Mouse (Mus musculus): ENCODE data around the gene 4930558K02Rik. TPM values are rescaled to one million over a fixed set of nuclear protein-coding genes. Genes with fewer than 3 reads are reported as not detected.

Gene 4930558K02Rik
- total RNA-seq, 2 experiments from 2014 or later = not detected

- intact Hi-C loops (cut with DNase I) = no loop called here
- no peak for DNase-seq (ENCODE audit: low spot score)
Measured at GRCm38 (mm10) chr1:161957964-161958950, 21.2 kb downstream of the 4930558K02Rik start.

DNA sequence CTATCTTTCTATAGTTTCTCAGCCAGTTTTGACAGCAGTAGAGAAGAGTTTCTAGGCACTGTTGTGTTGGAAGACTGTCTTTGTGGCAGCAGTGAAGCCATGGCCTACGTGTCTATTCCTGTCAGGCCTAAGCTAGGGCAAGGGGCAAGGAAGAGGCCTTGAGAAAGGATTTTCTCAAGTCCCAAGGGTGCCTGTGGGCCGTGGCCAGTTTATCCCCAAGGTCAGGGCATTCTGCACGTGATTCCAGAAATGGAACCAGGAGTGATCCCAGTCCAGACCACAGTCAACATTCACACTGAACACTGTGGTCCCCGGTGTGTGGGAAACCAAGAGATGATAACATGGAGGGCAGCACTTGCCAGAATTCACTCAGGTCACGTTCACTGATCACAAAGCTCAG lies 23.6 kb downstream of the 4930558K02Rik start:
- DNase-seq (ENCODE audit: low spot score) = no peak

DNA sequence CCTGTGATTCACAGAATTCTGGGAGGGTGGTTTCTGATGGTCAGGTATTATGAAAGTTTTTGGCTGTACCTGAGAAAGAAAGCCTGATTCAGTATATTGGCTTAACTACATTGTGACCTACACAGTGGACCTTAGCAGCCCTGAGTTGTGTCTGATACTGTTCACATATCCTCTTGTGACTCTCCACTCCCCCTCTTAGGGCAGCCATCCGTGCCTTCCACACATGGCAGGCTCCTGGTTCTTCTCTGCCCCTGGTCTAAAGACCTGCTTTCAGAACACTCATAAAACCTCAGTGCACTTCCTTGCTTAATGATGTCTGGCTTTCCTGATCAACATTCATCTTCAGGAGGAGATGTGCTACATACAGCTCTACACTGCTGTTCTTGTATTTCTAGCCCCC lies 26.8 kb downstream of the 4930558K02Rik start:
- intact Hi-C loops (cut with DNase I) = no loop called here
- no peak for DNase-seq (ENCODE audit: low spot score)

More for the DNA sequence above, 23.6 kb downstream of the 4930558K02Rik start:
- intact Hi-C loops (cut with DNase I) = no loop called here

DNA sequence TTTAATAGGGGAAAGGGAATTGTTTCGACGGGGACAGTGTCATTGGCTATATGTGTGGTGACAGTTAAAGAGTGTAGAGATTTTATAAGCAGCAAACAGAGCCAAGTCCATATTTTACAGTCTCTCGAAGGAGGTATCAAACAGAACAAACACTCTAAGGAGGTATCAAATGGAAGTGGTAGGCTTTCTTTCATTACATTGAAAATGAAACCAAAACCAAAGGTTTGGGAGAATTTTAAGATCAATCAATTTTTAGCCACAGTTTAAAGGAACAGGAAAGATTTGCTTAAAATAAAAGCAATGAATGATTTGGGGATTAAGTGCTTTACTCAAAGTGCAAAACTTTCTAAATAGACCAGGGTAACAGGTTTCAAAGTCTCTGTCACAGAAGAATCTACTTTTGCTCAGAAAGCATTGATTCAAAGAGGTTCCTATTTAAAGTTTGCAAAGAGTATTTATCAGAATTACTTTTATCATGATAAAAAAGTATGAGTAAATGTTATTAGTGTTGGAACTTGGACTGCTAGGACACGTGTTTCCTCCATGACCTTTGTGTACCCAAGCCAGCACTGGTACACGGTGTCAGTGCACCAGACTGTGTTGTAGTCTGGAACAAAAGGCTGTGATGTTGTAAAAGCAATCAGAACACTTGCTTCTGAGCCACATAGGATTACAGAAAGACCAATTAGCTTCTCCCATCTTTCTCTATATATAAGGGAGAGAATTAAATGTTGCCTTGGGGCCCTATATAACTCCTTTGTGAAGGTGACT lies 28.2 kb downstream of the 4930558K02Rik start:
- DNase-seq (ENCODE audit: low spot score) = no peak
- intact Hi-C loops (cut with DNase I) = no loop called here

GRCm38 (mm10) chr1:161942082-161942481 lies 37.4 kb downstream of the 4930558K02Rik start:
- DNase-seq (ENCODE audit: low spot score) = no peak
- intact Hi-C loops (cut with DNase I) = no loop called here

- no peak for DNase-seq (ENCODE audit: low spot score)
- intact Hi-C loops (cut with DNase I) = no loop called here
Measured at GRCm38 (mm10) chr1:161932286-161932685, 47.1 kb downstream of the 4930558K02Rik start.

GRCm38 (mm10) chr1:161931817-161932216 lies 47.6 kb downstream of the 4930558K02Rik start:
- no peak for DNase-seq (ENCODE audit: low spot score)
- intact Hi-C loops (cut with DNase I) = no loop called here

GRCm38 (mm10) chr1:161931313-161931712 lies 48.1 kb downstream of the 4930558K02Rik start:
- DNase-seq (ENCODE audit: low spot score) = no peak
- intact Hi-C loops (cut with DNase I) = no loop called here

GRCm38 (mm10) chr1:161927976-161928375 lies 51.5 kb downstream of the 4930558K02Rik start:
- intact Hi-C loops (cut with DNase I) = no loop called here
- no peak for DNase-seq (ENCODE audit: low spot score)

DNA sequence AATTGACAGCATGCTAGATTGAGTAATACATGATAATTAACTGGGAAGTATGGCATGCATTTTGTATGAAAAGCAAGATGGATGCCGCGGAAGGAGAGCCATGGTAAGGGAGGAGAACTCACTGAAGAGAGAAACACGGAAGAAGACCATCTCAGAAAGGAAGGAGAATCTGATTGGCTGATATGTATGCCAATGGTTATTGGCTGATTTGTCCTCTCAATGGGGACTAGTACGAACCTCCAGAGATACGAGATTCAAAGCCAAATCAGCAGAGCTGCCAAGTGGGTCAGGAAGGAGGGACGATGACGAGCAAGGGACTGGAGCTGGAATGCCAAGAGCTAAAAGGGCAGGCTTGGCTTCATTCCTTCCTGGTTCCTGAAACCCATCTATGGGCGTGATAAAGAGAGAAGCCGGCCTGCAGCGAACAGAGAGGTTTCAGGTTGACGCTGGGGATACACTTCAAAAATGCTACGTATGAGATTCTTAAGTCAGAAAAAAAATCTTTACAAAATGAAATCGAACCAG lies 54.1 kb downstream of the 4930558K02Rik start:
- intact Hi-C loops (cut with DNase I) = no loop called here
- DNase-seq (ENCODE audit: low spot score) = no peak

- intact Hi-C loops (cut with DNase I) = no loop called here
Measured at GRCm38 (mm10) chr1:161924321-161924720, 55.1 kb downstream of the 4930558K02Rik start.

GRCm38 (mm10) chr1:161921928-161922327 lies 57.5 kb downstream of the 4930558K02Rik start:
- intact Hi-C loops (cut with DNase I) = no loop called here
- DNase-seq (ENCODE audit: low spot score) = no peak

More at GRCm38 (mm10) chr1:161924321-161924720, 55.1 kb downstream of the 4930558K02Rik start:
- DNase-seq (ENCODE audit: low spot score) = no peak

DNA sequence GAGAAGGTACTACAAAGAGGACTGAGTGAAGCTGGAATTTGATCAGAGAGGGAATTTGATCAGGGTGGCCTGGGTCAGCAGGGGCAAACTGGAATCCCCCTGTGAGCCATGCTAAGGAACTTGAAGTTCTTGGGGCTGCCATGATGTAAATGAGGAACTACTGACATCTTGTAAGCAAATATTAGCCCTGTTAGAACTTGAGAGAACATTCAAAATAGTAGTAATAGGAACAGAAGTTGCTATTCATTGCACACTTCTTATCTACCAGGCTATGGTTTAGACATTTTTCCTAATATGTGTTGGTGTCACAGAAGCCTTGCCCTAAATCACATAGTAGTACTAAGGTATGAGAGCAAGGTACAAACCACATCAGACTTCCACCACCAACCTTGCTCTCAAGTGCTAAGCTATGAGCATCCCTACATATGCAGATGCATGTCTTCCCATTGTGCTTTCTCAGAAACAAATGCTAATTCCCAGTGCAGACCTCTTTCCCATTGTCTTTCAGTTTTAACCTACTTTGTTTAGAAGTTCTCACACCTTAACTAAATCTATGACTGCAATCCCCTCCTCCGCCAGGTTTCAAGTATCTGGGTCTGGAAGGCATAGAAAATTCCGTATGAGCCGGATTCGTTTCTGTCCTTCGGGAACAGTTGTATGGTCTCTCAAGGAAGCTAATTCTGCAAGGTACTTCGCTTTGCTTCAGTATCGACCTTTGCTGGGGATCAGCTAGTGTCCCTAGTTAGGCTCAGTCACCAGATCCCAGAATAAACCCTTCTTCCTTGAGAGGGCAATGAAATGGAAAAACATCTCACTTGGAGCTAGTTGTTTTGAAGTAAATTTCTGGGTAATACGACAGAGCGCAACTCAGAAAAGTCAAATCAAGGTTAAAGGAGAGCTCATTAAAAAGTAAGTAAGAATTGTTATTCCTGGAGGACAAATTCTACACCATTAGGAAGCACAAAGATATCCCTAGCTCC lies 58.7 kb downstream of the 4930558K02Rik start:
- intact Hi-C loops (cut with DNase I) = no loop called here

DNA sequence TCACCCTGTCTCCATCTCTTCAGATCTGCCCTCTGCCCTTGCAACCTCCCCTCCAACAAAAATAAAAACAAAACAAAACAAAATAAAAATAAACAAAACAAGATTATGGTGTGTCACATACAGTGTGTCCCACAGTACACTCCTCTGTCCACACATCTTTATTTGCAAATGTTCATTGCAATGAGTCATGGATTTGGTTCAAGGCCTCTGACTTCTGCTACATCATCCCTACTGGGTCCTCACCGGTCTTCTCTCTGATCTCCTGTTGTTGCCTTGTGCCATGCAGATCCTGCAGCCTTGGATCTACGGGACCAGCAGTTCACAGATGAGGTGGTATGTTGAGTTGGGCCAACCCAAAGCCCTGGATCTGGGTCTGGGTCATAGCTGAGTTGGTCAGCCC lies 59.8 kb downstream of the 4930558K02Rik start:
- intact Hi-C loops (cut with DNase I) = no loop called here
- DNase-seq (ENCODE audit: low spot score) = no peak

More for the DNA sequence above, 58.7 kb downstream of the 4930558K02Rik start:
- no peak for DNase-seq (ENCODE audit: low spot score)

GRCm38 (mm10) chr1:161918682-161919372 lies 60.6 kb downstream of the 4930558K02Rik start:
- no peak for DNase-seq (ENCODE audit: low spot score)
- intact Hi-C loops (cut with DNase I) = no loop called here

DNA sequence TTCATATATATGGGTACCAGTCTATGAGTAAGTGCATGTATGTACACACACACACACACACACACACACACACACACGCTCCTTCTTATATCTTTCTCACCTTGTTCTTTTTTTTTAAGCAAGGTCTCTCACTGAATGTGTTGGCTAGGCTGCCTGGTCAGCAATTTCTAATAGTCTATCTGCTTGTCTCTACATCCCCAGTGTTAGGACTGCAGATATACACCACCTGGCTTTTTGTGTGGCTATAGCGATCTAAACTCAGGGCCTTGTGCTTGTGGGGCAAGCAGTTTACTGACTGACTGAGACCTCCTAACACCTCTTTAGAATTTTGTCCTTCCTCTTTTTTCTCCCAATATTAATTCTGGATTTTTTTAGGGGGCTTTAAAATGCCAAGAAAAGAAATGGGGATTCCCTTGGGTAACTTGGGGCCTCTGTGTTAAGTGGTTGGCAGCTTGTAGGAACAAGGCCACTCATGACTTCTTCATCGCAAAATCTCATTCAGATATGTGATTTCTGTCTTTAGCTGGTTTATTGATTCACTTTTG lies 61.4 kb downstream of the 4930558K02Rik start:
- DNase-seq (ENCODE audit: low spot score) = no peak
- intact Hi-C loops (cut with DNase I) = no loop called here

GRCm38 (mm10) chr1:161916036-161916435 lies 63.4 kb downstream of the 4930558K02Rik start:
- intact Hi-C loops (cut with DNase I) = no loop called here
- no peak for DNase-seq (ENCODE audit: low spot score)

DNA sequence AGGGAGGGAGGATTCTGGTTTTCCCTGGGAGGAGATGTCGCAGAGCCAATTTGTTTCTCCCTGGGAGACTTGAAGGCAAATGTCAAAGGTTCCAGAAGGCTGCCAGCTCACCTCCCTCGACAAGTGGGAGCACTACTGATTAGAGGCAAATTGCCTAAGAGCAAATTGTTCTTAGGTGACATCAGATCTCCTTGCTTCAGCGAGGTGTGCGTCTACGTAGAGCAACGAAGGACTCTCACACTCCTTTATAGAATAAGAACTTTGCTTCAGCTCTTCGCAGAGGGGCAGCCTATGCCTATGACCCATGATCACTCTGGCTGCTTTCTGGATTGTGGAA lies 65.8 kb downstream of the 4930558K02Rik start:
- DNase-seq (ENCODE audit: low spot score) = no peak
- intact Hi-C loops (cut with DNase I) = no loop called here
